Mouse (Mus musculus) olfactory bulb, adult 2 months (tissue): ENCODE measurements around the gene Catsper1. TPM values are rescaled to one million over a fixed set of nuclear protein-coding genes. Genes with fewer than 3 reads are reported as not detected.
A peak's percentile ranks its signal among the peaks of the same experiment; 100 is the strongest.

ENCODE experiments used
- H3K27ac ChIP-seq: fragments of 200-500 bp; 2 replicates; pipeline ENCODE4 v1.5.1; 2012; ENCODE audit warnings: low read depth, low read length; ENCODE audit not compliant: insufficient read depth
- H3K4me1 ChIP-seq: fragments of 200-500 bp; 2 replicates; pipeline ENCODE4 v1.6.1; 2012; ENCODE audit warnings: low read length; ENCODE audit not compliant: control insufficient read depth, insufficient read depth
- H3K4me3 ChIP-seq: fragments of 200-500 bp; 2 replicates; pipeline ENCODE4 v1.5.1; 2012; ENCODE audit warnings: mild to moderate bottlenecking, low read depth, low read length, moderate library complexity; ENCODE audit not compliant: insufficient read depth
- CTCF ChIP-seq: fragments of 200-500 bp; IDR thresholded peaks from 2 replicates; pipeline ENCODE4 v1.5.1; 2012; ENCODE audit warnings: low read depth, mild to moderate bottlenecking, low read length, moderate library complexity; ENCODE audit not compliant: insufficient read depth
- POLR2A ChIP-seq: fragments of 200-500 bp; IDR thresholded peaks from 2 replicates; pipeline ENCODE4 v1.6.1; 2012; ENCODE audit warnings: mild to moderate bottlenecking, low read depth, low read length, moderate library complexity; ENCODE audit not compliant: insufficient read depth
- WGBS: fragments of 180-500 bp; shearing (Covaris S2); methylation state at CpG from one replicate; pipeline ENCODE4 v1.1.7; 2018; 5-methylcytosine and 5-hydroxymethylcytosine counted together
- polyA plus RNA-seq: library from polyadenylated mRNA; stranded (reverse); fragments of >200 nt; gene quantifications from 2 replicates; pipeline ENCODE4 v1.2.4, GENCODE M21; 2012; ENCODE audit warnings: low replicate concordance; ENCODE audit not compliant: missing spikeins, insufficient read depth, insufficient read length

Catsper1 gene
- polyA plus RNA-seq, 1 experiment, result not detected

GRCm38 (mm10) chr19:5348064-5348463, 12.5 kb downstream of the Catsper1 start:
- Histone ChIP-seq H3K27ac (no peak overlapping the region), H3K4me1 (peaks cover 12% of the 10 kb centered on the region), H3K4me3 (no peak overlapping the region)
- no peak for TF ChIP-seq CTCF
- WGBS, result 75% methylated on average over 6 of the region's 6 CpGs

DNA sequence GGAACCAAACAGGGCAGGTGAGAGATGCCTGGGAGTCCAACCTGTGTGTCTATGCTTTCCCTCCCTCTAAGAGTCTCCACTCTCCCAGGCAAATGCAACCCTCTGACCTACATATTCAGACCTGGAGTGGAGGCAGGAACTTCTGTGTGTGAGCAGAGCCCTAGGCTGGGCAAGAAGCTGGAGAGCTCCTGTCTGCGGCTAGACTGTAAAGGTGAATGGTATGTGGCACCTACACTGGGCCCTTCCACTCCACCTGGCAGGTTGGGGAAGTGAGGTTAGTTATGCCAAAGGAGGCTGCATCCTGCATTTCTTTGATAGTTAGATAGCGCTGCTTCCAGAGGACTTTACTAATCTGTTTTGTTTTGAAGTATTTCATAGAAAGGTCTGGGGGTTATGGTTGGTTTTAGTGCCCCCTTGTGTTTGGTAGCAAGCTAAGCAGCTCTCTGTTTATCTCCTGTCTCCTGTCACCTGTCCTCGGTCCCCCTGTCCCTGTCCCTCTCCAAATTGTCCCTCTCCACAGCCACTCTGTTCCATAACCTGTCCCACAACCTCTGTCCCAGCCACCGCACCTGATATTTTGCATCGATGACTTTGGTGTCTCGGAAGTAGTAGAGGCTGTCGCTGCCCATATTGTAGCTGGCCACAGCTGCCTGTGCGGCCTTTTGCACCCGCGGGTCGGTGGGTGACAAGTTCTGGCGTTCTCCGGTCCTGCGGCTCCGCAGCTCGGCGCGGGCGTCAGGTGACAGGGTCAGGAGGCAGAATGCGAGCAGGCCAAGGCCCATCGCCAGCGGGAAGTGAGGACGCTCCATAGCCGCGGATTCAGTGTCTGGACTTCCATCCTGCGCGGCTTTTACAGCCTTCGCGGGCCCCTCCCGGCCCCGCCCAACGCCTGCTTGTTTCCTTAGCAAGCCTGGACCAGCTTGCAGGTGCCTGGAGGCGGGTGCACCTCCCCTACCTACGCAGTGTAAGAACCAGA, 13.3 kb downstream of the Catsper1 start:
- Histone ChIP-seq H3K4me1 (peaks cover 12% of the 10 kb centered on the region), H3K4me3 (peak overlapping the region; percentile 54), H3K27ac (0 out of 2 replicates have a peak overlapping the region, but pooled peaks have one; percentile 14)
- TF ChIP-seq POLR2A (no peak), CTCF (peak; percentile 28; the same call in 1 of the 2 replicates)
- 4% methylated on average over 34 of the region's 34 CpGs for WGBS

DNA sequence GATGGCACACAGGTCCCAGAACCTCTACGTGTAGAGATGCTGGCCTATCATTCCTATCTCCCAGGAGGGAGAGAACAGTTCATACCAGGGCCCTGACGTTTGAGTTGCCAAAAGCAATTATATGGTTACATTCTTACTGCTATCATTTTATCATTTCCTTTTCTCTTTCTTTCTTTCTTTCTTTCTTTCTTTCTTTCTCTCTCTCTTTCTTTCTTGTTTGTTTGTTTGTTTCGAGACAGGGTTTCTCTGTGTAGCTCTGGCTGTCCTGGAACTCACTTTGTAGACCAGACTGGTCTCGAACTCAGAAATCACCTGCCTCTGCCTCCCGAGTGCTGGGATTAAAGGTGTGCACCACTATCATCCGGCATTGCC, 13.9 kb downstream of the Catsper1 start, which contains the start of gene Cst6:
Gene Cst6, minus strand, starts transcription at position 73 of the 372 bp plus-strand sequence.
- Histone ChIP-seq H3K4me3 (peak within 1 kb of the TSS; percentile 54), H3K27ac (0 out of 2 replicates have a peak within 1 kb of the TSS, but pooled peaks have one; percentile 14), H3K4me1 (peaks cover 12% of the 10 kb centered on the region)
- WGBS, result 67% methylated on average over 6 of the region's 6 CpGs

GRCm38 (mm10) chr19:5353609-5354008, 18.1 kb downstream of the Catsper1 start:
- WGBS, result 78% methylated on average over 2 of the region's 2 CpGs
- TF ChIP-seq POLR2A (no peak), CTCF (no peak)
- H3K4me3 ChIP-seq, result no peak overlapping the region
- H3K4me1 ChIP-seq, result peaks cover 6% of the 10 kb centered on the region
- H3K27ac ChIP-seq, result no peak overlapping the region

- Histone ChIP-seq H3K27ac (no peak overlapping the region), H3K4me3 (no peak overlapping the region), H3K4me1 (no peaks in the 10 kb centered on the region)
- no peak for TF ChIP-seq POLR2A
- TF ChIP-seq CTCF, result no peak
- no CpG with 5 or more reads among the region's 1 CpGs for WGBS
Measured at GRCm38 (mm10) chr19:5356080-5356479, 20.5 kb downstream of the Catsper1 start.

- 78% methylated on average over 2 of the region's 2 CpGs for WGBS
- Histone ChIP-seq H3K4me3 (no peak overlapping the region), H3K27ac (no peak overlapping the region), H3K4me1 (peaks cover 7% of the 10 kb centered on the region)
- no peak for TF ChIP-seq CTCF
- no peak for TF ChIP-seq POLR2A
Measured at GRCm38 (mm10) chr19:5362186-5362585, 26.6 kb downstream of the Catsper1 start.

- no peak overlapping the region for H3K4me3 ChIP-seq
- 88% methylated on average over 2 of the region's 2 CpGs for WGBS
- no peak overlapping the region for H3K27ac ChIP-seq
- peaks cover 15% of the 10 kb centered on the region for H3K4me1 ChIP-seq
- TF ChIP-seq POLR2A (no peak), CTCF (no peak)
Measured at GRCm38 (mm10) chr19:5364124-5364523, 28.6 kb downstream of the Catsper1 start.

DNA sequence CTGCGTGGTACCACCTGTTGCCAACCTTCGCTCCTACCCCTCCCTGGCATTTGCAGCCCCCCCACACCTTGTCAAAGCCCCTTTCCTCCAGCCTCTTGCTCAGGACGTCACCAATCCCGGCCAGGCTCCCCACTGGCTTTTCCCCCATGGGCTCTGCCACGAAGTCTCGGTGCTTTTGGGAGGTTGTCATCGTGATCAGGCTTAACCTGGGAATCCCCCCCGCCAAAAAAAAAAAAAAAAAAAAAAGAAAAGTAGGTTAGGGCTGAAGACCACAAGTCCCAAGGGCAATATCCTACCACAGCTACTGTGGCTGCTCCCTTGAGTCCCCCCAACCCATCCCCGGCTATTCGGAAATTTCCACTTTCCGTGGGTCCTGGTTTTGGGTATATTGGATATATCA, 30.2 kb downstream of the Catsper1 start:
- TF ChIP-seq POLR2A (no peak), CTCF (no peak)
- 11% methylated on average over 11 of the region's 11 CpGs for WGBS
- H3K4me1 ChIP-seq, result peaks cover 15% of the 10 kb centered on the region
- H3K4me3 ChIP-seq, result peak overlapping the region; percentile 98
- peak overlapping the region; percentile 42; the same call in 1 of the 2 replicates for H3K27ac ChIP-seq
